Mouse (Mus musculus) inflammation-experienced regulatory T-cells, adult 6 months (primary cell): ENCODE data around the gene Pigu. TPM values are rescaled to one million over a fixed set of nuclear protein-coding genes. Genes with fewer than 3 reads are reported as not detected.

Experiments used
- ATAC-seq: one replicate; pipeline ENCODE4 v1.8.0; 2017
- polyA plus RNA-seq, 3 experiments: library from polyadenylated mRNA; unstranded; fragments of 100-300 nt; shearing (Covaris generic); gene quantifications; one replicate each; pipeline ENCODE4 v1.2.1; 2017

Pigu gene
- polyA plus RNA-seq, 3 experiments from 2014 or later, result 35.0 to 47.1 (median 35.4) TPM

- no peak for ATAC-seq
Measured at GRCm38 (mm10) chr2:155285744-155286143, 71.5 kb downstream of the Pigu start.

- no peak for ATAC-seq
Measured at GRCm38 (mm10) chr2:155284647-155285046, 72.6 kb downstream of the Pigu start.

- no peak for ATAC-seq
Measured at GRCm38 (mm10) chr2:155283793-155284192, 73.4 kb downstream of the Pigu start.

- no peak for ATAC-seq
Measured at GRCm38 (mm10) chr2:155280116-155280515, 77.1 kb downstream of the Pigu start.

GRCm38 (mm10) chr2:155279163-155279562, 78.1 kb downstream of the Pigu start:
- ATAC-seq, result no peak

GRCm38 (mm10) chr2:155278361-155278760, 78.9 kb downstream of the Pigu start:
- no peak for ATAC-seq

GRCm38 (mm10) chr2:155277721-155278120, 79.5 kb downstream of the Pigu start:
- ATAC-seq, result no peak

GRCm38 (mm10) chr2:155276621-155277175, 80.5 kb downstream of the Pigu start:
- ATAC-seq, result peak; percentile 27

- peak; percentile 93 for ATAC-seq
Measured at GRCm38 (mm10) chr2:155276195-155276594, 81.0 kb downstream of the Pigu start, which contains the start of gene Map1lc3a. TSS of gene Map1lc3a (plus strand) at chr2:155276297.

GRCm38 (mm10) chr2:155273603-155274002, 83.6 kb downstream of the Pigu start:
- no peak for ATAC-seq

- ATAC-seq, result no peak
Measured at GRCm38 (mm10) chr2:155272396-155273170, 84.6 kb downstream of the Pigu start.

GRCm38 (mm10) chr2:155271957-155272356, 85.3 kb downstream of the Pigu start:
- no peak for ATAC-seq

GRCm38 (mm10) chr2:155266896-155267295, 90.3 kb downstream of the Pigu start:
- ATAC-seq, result no peak

- ATAC-seq, result no peak
Measured at GRCm38 (mm10) chr2:155265526-155265925, 91.7 kb downstream of the Pigu start.

GRCm38 (mm10) chr2:155249588-155249987, 107.6 kb downstream of the Pigu start:
- no peak for ATAC-seq

- ATAC-seq, result no peak
Measured at GRCm38 (mm10) chr2:155248718-155249117, 108.5 kb downstream of the Pigu start.

- no peak for ATAC-seq
Measured at GRCm38 (mm10) chr2:155248206-155248605, 109.0 kb downstream of the Pigu start.

GRCm38 (mm10) chr2:155246231-155246630, 111.0 kb downstream of the Pigu start:
- no peak for ATAC-seq

- ATAC-seq, result no peak
Measured at GRCm38 (mm10) chr2:155242296-155242855, 114.9 kb downstream of the Pigu start.

- no peak for ATAC-seq
Measured at GRCm38 (mm10) chr2:155240915-155241314, 116.3 kb downstream of the Pigu start.

- peak; percentile 20 for ATAC-seq
Measured at GRCm38 (mm10) chr2:155237276-155237675, 120.0 kb downstream of the Pigu start.

GRCm38 (mm10) chr2:155236362-155236992, 120.8 kb downstream of the Pigu start, which contains the start of gene Dynlrb1:
TSS of gene Dynlrb1 (plus strand) at chr2:155236533.
- peak; percentile 96 for ATAC-seq

- ATAC-seq, result peak; percentile 46
Measured at GRCm38 (mm10) chr2:155235746-155236361, 121.4 kb downstream of the Pigu start.
